Mouse (Mus musculus): Measurements from ENCODE around the gene Rhbdd3.

GRCm38 (mm10) chr11:5089147-5089546, 9.6 kb upstream of the Rhbdd3 start:
- TF ChIP-seq MXI1 (IDR thresholded peaks at IDR 0.05; ENCODE audit: low read depth, low read length) (no peak), CTCF (conservative IDR thresholded peaks at IDR 0.05 in 1 of 2, IDR thresholded peaks at IDR 0.05 in 1 of 2; ENCODE audit: low read depth in 2 of 2, low read length in 2 of 2) (no peak), POLR2A (IDR thresholded peaks at IDR 0.05; ENCODE audit: low read depth, low read length) (no peak; the same call in 1 of the 2 replicates), SMC3 (IDR thresholded peaks at IDR 0.05; ENCODE audit: low read depth, low read length) (no peak), SIN3A (IDR thresholded peaks at IDR 0.05; ENCODE audit: low read length) (no peak), TCF12 (IDR thresholded peaks at IDR 0.05; ENCODE audit: low read depth, low read length) (no peak), CHD2 (IDR thresholded peaks at IDR 0.05; ENCODE audit: low read length) (no peak), EP300 (IDR thresholded peaks at IDR 0.05; ENCODE audit: low read length) (no peak), BHLHE40 (IDR thresholded peaks at IDR 0.05; ENCODE audit: low read depth, low read length) (no peak), MAX (IDR thresholded peaks at IDR 0.05; ENCODE audit: low read length) (no peak), E2F4 (IDR thresholded peaks at IDR 0.05; ENCODE audit: insufficient replicate concordance, low read depth, low read length) (no peak), GABPA (IDR thresholded peaks at IDR 0.05; ENCODE audit: insufficient replicate concordance, low read depth, low read length) (no peak)

All from CH12.LX (cell line).